Mouse (Mus musculus) layer of hippocampus, adult 8-10 months (tissue): ENCODE data around the gene Recql5. TPM values are rescaled to one million over a fixed set of nuclear protein-coding genes. Genes with fewer than 3 reads are reported as not detected.

Experiments used
- DNase-seq, 2 experiments: peaks; one replicate each; pipeline ENCODE4 v3.0.0; 2022; ENCODE audit warnings: low spot score in 2 of 2
- total RNA-seq, 4 experiments: library from RNA; stranded (reverse); gene quantifications; 2 replicates each; pipeline ENCODE4 v1.2.4; 2022

Recql5 gene
- total RNA-seq, 4 experiments from 2014 or later: 27.4 to 32.5 (median 30.3) TPM

DNA sequence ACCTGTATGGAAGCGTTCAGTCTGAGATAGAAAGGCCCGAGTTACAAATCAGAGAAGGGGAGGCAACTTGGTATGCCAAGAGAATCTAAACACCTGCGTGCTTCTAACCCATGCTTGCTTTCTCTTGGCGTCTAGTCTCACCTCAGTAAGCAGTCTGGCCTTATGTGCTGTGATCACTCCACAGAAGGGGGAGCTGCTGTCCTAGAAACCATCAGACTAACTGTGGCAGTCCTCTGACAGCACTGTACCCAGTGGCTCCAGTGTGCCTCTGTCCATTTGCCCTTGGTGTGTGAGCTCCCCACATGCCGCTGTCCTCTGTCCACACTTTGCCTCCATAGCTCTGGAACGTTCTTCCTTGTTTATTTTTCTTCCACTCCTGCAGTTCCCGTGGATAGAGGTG is 8.7 kb upstream of the Recql5 start:
- no peak for DNase-seq

DNA sequence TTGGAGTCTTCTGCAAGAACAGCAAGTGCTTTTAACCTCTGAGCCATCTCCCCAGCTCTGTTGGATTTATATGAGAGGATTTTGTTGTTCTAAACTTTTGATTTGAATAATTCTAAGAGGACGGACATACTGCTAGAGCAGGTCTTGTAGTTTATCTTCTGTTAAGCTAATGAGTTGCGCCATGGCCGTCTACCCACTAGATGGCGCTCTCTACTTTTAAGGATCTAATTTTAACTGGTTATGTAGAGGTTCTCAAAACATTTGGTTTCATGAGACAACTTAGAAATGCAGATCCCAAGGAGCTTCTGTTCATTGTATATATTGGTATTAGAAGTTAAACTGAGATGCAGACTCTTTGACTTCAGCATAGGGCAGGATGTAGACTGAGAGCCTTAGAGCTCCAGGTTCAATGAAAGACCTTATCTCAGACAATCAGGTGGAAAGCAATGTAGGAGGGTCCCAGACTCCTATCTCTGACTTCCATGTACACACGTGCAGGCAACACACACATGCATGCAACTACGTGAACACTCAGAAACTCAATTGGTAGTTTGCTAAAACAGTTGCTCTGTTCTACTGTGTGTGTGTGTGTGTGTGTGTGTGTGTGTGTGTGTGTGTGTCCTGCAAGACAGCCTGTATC is 6.5 kb upstream of the Recql5 start:
- peak; percentile 52 to 80 for DNase-seq

DNA sequence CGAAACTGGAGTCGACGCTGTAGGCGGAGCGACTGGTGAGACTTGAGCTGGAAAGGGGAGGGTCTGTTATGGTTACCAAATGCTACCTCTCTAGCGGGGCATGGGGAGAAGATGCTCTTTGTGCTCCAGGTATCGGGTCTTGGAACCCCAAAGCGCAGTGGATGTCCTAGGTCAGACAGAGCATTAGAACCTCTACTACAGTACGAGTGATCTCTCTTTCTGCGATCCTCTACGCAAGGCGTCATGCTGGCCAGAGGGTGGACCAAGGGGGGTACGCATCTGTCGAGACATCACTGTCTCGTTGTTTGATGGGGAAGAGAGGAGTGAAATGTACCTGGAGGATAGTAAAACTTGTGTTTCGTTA is 452 bp upstream of the Recql5 start:
- DNase-seq: no peak

DNA sequence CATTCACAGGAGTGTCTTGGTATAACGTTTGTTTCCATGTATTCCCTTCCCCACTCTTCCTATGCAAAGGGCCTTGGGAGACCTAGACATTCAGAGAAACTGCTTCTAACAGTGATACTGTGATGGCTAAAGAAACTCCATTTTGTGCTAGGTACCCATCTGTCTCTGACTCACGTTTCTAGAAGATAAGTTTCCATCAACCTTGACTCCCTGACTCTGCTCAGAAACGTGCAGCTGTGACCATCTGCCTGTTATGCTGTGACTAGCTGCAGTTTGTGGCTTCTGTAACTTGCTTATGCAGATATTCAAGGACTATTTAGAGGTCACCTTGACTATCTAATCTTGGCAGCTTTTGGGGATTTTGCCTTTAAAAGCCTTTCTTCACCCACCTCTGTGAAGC is 2.0 kb downstream of the Recql5 start:
- no peak for DNase-seq

DNA sequence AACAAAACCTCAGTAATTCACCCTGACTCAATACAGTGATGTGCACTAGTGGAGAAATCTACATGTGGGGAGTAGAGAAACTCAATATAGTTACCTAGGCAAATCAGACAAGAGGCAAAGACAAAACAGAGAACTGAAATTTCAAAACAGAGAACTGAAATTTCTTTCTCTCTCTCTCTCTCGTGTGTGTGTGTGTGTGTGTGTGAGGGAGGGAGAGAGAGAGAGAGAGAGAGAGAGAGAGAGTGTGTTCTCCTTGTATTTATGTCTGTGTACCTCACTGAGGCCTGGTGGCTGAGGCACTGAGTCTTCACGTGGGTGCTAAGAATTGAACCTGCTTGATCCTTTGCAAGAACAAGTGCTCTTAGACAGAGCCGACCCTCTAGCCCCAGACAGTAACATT is 3.5 kb downstream of the Recql5 start:
- DNase-seq: no peak

DNA sequence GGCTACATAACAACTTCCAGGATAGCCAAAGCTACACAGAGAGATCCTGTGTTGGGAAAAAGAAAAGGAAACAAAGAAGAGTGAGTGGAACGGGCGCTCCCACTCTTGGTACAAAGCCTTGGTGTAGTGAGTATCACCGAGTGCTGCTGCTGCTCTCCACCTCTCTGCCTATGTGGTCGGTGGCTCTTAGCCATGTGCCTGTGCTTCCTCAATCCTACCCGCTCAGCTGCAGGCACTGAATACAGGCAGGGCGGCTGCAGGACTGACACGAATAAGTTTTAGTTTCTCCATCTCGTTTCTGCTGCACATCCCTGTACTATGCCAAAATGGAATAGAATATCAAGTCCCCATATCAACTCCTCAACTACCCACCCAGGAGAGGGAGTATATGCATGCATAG is 4.2 kb downstream of the Recql5 start:
- no peak for DNase-seq

DNA sequence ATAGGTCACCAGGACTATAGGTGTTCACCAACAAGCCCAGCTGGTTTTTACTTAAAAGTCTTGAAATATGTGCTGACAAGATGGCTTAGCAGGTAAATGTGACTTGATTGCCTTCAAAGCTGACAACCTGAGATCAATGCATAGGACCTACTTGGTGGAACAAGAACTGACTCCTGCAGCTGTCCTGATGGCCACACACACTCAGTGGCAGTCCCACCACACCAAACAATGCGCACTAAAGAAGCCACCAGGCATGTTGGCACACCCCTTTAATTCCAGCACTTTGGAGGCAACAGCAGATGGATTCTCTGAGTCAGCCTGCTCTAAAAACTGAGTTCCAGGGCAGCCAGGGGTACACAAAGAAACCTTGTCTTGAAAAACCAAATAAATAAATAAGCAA is 11.3 kb downstream of the Recql5 start:
- no peak for DNase-seq

DNA sequence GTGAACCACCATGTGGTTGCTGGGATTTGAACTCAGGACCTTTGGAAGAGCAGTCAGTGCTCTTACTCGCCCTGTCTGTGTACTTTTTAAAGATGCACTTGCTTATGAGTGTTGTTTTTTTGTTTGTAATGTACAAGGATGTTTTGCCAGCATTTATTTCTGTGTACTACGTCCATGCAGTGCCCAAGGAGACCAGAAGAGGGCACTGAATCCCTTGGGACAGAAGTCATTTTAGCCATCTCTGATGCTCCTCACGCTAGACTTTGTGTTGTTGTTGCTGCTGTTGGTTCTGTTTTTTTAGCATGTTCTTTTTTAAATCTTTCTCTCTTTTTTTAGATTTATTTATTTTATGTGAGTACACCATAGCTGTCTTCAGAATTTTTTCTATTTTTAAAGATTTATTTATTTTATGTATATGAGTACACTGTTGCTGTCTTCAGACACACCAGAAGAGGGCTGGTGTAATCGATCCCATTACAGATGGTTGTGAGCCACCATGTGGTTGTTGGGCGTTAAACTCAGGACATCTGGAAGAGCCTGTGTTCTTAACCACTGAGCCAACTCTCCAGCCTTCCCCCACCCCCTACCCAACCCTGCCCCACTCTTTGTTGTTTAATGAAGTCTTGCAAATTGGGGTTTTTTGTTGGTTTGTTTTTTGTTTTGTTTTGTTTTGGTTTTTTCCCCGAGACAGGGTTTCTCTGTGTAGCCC is 13.0 kb downstream of the Recql5 start:
- DNase-seq: peak in 1 of 2 experiments; percentile 50

DNA sequence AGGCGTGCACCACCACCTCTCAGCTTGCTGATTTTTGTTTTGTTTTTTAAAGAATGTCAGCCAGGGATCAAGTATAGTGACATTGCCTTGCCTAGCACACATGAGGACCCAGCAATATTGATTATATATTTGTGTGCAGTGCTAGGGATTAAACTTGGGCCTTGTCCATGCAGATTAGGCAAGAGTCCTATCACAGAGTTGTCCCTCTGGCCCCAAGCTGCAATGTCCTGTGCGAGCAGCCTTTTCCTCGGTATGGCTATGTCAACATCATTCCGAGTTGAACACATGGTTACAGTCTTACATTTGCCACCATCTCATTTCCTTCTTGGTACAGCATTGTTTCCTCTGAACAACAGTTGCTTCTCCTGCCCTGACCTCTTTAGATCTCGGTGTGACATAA is 14.2 kb downstream of the Recql5 start:
- no peak for DNase-seq

DNA sequence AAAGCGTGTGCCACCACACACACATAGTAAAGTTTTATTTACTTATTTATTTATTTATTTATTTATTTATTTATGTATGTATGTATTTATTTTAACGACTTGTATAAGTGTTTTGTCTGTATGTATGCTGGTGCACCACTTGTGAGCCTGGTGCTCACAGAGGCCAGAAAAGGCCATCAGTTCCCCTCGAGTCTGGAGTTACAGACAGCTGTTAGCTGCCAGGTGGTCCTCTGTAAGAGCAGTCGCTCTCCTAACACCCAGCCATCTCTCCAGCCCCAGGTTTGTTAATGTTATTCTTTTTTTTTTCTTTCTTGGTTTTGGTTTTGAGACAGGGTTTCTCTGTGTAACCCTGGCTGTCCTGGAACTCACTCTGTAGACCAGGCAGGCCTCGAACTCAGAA is 14.6 kb downstream of the Recql5 start:
- no peak for DNase-seq

DNA sequence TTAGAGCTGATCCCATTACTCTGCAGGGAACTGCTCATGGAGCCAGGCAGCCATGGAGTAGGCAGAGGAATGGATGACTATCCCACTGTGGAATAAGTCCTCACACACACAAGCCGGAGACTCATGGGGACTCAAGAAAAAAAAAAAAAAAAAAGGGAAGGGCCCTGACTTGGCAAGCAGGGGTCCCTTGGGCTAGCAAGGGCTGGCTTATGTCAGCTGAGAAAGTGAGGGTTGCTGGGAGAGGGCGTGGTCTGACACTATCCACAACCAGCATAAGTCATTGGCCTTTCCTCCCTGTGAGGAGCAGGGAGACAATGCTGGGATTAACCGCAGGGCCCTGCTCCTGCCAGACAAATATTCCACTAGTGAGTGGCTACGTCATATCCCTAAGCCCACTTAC is 16.7 kb downstream of the Recql5 start:
- DNase-seq: no peak

DNA sequence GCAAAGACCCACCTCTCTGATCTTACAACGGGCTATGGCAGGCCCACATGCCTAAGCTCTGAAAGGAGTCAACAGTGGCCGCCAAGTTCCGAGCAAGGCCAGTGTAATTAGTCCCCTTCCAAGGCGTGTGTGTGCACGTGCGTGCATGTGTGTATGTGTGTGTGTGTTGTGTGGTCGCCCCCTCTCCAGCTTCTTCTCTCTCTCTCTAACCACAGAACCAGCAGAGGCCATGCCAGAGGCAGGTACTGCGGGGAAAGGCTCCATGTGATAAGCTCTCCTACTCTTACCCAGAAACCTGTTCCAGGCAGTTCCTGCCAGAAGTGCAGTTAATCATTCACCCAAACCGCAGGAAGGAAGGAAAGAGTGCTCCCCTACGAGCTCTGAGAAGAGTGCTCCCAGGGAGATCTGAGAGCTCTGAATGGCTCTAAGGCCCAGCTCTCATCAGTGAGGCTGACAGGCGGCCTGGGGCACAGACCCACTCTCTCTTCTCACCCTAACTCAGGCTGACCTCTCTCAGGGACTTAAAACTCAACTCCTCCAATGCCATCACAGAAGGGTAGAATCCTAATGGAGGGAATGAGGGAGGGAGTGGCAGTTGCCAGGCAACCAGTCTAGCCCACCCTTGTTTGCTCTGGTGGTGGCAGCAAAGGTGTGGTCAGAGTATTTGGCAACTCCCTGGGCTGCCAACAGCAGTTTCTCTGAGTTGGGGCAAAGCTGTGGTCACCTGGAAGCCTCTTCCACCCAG is 21.5 kb downstream of the Recql5 start, which contains the start of gene Smim6:
Gene Smim6 (plus strand): TSS at position 386 of the 745 bp plus-strand sequence.
- DNase-seq: no peak

DNA sequence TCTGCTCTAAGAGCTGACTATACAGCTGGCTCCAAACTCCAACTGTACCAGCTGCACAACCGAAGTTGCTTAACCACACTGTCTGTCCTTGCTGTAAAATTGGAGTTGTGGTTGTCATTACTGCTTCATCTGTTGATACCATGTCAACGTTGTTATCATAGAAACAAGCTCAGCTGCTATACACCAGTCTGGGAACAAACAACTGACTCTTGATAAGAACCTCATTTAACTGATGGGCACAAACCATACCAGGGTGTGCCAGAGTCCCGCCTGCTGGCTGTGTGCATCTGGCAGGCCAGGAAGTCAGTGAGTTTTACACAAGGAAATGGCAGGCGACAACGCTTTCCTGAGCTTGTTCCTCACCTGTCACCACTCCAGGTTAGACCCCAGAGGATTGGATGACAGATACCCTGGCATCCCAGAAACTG is 22.1 kb downstream of the Recql5 start:
- no peak for DNase-seq

DNA sequence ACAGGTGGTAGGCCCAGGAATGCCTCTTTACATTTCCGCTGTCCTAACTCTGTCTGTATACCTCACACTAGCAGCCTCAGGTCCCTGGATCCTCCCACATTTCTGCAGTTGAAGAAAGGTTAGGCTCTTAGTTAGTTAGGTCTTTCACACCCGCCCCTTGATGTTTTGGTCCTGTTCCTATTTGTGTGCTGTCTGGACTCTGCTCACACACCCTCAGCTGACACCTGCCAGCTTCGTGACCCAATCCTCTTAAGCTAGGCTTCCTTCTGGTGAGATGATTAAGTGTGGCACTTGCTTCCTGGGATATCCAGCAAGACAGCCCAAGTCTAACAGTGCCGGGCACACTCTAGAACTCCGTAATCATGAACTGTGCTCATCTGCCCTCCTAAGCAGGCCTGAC is 26.8 kb downstream of the Recql5 start:
- DNase-seq: no peak

DNA sequence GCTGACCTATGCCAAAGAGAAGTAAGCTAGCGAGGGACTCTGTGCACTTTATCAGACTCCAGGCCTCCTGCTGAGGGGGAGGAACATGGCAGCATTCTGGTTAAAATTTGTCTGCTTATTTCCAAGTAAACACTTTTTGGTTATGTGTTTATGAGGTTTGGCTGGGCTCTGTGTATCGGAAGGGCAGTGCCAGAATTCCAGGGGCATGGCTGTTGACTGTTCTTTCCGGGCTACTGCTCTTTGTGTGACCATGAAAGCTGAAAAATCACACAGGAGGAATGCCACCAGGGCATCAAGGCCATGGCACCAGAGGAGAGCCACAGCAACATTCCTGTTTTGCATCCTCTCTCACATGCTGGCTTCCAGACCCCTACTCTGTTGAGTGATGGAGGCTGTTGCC is 27.2 kb downstream of the Recql5 start:
- DNase-seq: no peak

DNA sequence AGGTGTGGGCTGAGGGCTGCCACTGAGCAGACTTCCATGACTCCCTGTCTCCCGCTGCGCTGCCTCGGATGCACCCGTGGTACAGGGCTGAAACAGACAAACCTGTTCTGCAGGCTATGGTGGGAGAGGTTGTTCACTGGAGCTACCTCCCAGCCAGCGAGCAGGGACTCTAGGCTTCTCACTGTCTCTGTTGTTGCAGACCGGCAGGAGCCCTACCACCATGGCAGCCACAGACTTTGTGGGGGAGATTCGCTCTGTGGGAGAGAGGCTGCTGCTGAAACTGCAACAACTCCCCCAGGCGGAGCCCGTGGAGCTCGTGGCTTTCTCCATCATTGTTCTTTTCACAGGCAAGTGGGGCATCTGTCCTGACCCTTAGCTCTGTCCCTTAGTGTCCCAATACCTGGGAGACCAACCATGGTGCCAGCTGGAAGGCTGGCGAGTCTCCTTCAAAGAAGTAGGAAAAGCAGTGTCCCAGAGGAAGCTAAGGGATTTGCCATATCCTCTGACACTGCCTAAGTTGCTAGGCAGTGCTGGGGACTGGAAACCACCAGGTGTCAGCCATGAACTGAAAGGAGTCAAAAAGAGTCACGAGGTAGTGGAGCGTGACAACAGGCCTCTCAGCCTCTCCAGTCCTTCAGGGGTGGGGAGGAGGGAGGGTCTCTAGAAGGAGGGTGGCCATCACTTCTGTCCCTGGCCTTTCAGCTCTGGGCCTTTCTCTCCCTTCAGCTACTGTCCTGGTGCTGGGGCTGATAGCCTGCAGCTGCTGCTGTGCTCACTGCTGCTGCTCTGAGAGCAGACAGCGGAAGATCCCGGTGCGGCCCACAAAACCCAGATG is 28.1 kb downstream of the Recql5 start:
- DNase-seq: peak; percentile 43 to 54

DNA sequence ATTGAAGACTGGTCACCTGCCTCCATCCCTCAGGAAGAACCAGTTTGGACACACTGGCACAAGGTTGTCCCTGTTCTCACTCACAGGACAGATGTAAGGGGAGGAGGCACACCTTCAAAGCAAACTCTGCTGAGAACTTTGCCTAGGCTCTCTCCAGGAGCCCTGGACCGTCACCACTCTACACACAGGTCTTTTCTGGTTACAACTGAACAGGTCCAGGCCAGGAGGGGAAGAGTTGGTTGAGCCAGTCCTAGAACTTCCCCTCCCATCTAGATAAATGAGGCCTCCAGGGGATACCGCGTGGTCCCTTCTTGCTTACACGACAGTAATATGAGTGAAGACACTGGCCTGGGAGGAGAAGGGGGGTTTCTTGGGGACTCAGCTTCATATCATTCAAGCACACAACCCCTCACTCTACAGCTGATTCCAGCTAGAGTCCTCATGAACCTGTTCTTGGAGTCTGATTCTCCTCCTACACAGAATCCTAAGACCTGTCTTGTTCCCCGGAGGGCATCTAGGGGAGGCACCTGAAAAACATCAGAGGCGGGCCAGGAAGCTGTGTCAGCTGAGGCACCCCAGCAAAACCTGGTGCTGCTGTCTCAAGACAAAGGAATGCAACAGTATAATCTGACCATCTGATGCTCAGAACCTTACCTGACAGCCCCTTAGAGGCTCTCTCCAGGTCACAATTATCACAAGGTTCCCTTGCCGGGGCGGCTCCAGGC is 28.9 kb downstream of the Recql5 start:
- no peak for DNase-seq

DNA sequence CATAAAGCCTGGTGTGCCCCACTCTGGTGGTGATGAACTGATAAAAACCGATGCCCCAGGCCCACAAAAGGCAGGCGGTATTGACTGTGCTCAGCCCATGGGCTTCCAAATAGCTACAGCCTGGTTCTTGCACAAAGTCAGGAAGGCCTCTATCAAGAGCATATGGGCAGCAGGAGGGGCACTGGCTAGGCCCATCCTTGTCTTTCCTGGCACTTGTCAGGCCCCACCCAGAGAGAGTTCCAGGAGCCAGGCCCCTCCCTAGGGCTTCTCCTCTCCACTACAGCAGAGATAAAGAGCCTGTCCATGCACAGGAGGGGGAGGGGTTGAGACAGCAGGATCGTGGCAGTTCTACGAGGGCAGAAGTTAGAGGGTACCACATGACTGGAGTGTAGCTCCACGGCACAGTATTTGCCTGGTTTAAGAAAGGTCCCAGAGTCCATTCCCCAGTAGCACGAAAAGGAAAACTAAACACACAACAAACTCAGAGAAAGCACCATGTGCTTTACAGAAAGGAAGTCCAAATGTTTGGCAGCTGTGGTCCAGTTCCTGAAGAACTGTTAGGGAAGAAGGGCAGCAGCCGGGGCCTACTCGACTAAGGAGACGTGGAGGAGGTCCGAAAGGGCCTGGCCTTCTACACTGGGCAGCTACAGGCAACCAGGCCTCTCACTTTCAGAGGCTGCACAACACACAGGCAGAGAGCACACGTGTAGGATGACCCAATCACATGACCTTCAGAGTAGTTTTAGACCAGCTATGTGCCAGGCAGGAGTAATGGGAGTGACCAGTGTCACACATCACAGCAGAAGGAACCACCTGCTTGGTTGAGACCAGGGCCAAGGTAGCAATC is 29.7 kb downstream of the Recql5 start:
- DNase-seq: no peak

DNA sequence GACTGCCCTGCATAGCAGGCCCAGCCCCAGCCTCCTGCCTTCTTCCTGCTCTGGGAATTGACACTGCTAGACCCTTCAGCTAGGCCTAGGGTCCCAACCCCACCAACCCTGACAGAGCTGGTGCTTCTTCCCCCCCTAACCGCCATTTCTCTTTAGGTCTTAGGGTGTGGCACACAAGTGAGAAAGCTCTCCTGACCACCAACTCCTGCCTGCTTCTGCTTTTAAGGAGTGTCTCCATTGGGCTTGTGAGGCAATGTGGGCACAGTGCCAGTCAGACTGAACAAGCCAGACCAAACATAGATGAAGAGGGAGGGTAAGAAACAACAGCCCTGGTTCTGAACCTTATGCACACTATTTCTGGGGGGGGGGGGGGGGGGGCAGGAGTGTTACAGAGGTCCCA is 30.4 kb downstream of the Recql5 start:
- no peak for DNase-seq

DNA sequence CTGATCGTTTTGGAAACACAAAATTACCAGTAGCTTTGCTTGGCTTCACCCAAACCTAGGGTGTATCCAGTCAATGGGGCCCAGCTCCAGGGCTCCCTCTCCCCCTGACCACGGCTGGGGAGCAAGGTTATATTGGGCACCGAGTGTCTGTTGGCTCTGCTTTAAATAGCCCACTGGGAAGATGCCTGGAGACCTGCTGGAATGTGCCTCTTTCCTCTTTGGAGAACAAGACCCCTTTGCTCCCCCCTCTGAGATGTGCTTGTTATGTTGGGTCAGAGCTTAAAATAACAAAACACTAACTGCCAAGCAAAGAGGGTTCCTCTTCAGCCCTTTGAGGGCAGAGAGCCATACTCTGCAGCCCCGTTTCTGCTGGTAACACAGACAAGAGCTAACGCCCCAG is 31.1 kb downstream of the Recql5 start:
- no peak for DNase-seq
